Mouse (Mus musculus) heart, adult 11 months (tissue): ENCODE results near the gene Tbc1d12.

Experiments
- DNase-seq: peaks from one replicate; pipeline ENCODE4 v3.0.0; 2022

Gene Tbc1d12

GRCm38 (mm10) chr19:38836438-38837170 is at the start of gene Tbc1d12:
Gene Tbc1d12, plus strand, starts transcription at chr19:38836579.
- peak; percentile 99 for DNase-seq

DNA sequence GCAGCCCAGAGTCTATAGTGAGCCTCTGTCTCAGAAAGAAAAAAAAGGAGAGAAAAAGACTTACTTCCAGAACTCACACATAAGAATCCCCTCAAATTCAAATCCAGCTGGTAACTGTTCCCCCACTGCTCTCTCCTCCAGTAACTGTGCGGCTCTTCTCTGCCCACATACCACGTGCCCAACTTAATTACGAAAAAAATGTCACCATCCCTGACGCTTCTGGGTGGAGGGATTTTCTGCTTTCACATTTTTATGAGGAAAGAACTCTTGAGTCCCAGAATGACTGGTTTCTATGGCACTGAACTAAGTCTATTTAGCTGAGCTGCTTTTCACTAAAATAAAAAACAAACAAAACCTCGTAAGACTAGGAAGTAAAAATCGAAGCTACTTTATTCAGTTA is 48.6 kb upstream of the Tbc1d12 start:
- DNase-seq = peak; percentile 27

- DNase-seq = no peak
Measured at GRCm38 (mm10) chr19:38793563-38794045, 42.8 kb upstream of the Tbc1d12 start.

GRCm38 (mm10) chr19:38796546-38796945 is 39.8 kb upstream of the Tbc1d12 start:
- peak; percentile 34 for DNase-seq

- peak; percentile 74 for DNase-seq
Measured at GRCm38 (mm10) chr19:38798291-38798690, 38.1 kb upstream of the Tbc1d12 start.

- peak; percentile 85 for DNase-seq
Measured at GRCm38 (mm10) chr19:38798801-38799200, 37.6 kb upstream of the Tbc1d12 start.

DNA sequence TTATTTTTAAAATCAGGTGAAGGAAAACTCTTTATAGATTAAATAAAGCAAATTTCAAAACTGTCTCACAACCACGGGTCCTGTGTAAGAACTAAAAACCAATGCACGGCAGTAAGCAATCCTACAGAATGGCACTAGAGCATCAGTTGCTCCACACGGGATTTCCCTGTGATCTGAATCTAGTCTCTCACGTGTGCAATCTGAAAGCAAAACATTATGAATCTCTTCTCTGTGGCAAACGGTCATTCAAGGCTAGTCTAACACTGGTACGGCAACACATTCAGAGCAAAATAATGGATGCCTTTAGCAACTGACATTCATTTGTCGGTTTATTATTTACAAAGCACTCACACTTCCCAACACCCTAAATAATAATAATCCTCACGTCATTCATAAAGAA is 18.2 kb upstream of the Tbc1d12 start:
- DNase-seq = no peak

DNA sequence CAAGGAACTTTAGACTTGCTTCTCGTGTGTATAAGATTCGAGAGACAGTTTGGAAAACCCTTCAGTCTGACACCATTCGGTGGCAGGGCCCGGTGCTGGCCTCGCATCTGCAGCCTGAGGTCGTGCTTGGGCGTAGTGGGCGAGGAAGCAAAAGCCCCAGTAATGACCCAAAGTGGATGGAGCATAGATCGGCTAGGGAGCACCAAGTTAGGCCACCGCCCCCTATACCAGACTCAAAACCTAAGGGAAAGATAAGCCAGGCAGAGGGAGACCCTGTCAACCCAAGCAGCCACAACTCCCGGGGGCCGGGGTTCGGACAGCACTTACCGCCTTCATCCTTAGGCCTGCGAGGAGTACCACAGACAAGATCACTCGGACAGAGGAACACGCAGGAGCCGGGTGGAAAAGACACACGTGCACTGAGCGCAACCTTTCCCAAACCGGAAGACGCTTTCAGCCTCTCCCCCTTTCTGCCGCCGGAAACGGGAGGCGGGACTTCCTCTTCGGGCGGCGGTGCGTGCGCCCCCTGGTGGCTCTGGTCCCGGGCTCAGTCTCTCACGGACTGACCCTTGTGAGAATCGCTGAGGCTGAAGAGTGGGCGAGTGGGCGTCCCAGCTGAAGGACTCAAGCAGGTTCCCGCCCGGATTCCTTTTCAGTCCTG is 17.5 kb upstream of the Tbc1d12 start, which contains the start of gene Noc3l:
TSS of gene Noc3l (minus strand) at position 472 of the 661 bp plus-strand sequence.
- DNase-seq = peak; percentile 98

- DNase-seq = no peak
Measured at GRCm38 (mm10) chr19:38819427-38819802, 17.0 kb upstream of the Tbc1d12 start.

DNA sequence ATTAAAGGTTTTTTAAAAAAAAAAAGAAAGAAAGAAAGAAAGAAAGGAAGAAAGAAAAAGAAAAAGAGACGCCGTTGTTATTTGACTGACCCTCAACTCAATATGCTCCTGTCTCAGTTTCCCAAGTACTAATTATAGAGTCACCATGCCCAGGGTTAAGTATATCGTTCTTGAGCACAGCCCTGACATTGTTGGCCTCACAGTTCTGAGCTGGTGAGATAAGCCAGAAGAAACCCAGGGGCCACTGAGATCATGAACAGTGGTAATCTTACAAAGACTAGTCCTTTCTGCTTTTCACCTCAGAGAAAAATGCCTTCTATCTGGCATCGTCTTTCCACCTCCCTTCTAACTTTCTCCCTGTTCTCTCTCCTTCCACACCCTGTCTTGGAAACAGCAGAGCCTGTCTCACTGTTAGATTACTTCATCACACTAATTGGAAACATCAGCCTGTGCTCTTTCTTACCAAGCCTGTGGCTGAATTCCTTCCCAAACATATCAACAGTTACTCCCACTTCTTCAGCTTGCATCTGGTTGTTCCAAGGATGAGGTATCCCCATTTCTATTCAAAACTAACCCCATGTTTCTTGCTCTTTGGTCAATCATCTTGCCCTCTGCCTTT is 16.1 kb upstream of the Tbc1d12 start:
- DNase-seq = peak; percentile 84

GRCm38 (mm10) chr19:38833224-38833623 is 3.2 kb upstream of the Tbc1d12 start:
- no peak for DNase-seq

DNA sequence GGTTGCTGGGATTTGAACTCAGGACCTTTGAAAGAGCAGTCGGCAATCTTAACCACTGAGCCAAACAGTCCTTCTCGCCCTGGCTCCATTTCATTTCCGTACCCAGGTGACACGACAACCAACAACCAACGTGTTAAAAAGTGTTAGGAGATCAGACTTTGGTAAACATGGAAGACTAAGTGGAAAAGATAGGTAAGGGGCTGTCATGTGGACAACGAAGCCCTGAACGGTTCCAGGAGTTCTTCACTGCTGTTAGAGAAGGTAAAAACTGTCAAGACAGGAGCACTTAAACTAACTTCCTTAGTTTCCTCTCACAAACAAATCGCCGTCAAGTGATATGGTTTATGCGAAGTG is 318 bp upstream of the Tbc1d12 start:
- DNase-seq = no peak

- DNase-seq = peak; percentile 97
Measured at GRCm38 (mm10) chr19:38837171-38837641, 827 bp downstream of the Tbc1d12 start.

DNA sequence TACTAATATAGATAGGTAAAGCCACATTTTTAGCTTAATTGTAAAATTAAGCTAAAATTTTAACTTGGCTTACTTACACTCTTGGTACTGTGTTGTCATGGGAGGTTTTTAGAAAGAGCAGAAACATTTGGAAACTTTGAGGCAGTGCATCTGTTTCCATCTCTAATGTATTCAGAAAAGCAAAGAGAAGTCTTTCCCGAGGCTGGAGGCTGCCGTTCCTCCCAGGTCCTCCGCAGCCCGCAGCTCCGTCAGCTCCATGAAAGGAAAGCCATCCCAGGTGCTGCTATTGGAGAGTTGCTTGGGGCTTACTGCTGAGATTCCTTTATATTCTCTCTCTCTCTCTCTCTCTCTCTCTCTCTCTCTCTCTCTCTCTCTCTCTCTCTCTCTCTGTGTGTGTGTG is 8.4 kb downstream of the Tbc1d12 start:
- DNase-seq = no peak

DNA sequence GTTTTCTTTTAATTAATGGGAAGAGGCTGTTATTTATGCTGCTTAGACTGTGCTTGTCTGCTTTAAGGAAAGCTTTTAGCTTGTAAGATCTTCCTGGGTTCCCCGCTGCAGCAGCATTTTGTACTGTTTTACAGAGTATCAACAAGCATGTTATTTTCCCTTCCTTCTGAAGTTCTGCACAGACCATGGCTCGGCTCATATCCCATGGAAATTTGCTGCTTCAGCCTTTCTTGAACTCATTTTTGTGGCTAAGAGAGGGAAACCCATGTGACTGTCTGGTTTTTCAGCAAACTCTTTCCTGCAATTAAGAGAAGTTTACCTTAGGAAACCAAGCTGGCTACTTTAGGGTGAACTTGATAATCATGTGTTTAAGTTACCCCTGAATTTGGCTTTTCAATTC is 10.0 kb downstream of the Tbc1d12 start:
- DNase-seq = no peak

GRCm38 (mm10) chr19:38858224-38858623 is 21.8 kb downstream of the Tbc1d12 start:
- DNase-seq = no peak

- DNase-seq = no peak
Measured at GRCm38 (mm10) chr19:38862523-38862922, 26.1 kb downstream of the Tbc1d12 start.

DNA sequence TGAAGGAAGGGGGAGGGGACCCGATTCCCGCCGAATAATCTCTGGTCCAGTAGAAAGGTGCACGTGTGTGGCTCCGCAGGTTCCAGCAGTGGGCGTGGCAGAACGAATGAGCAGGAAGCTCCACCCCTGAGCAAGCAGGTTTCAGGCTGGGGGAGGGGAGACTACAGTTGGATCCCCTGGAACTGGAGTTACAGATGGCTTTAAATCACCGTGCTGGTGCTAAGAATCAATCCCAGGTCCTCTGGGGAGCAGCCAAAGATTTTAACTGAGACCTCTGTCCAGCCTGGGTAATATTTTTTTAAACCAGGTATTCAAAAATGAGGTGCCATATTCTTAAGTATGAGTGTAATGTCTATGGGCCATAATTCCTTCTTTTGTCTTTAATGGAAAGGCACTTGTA is 38.4 kb downstream of the Tbc1d12 start:
- peak; percentile 5 for DNase-seq

- no peak for DNase-seq
Measured at GRCm38 (mm10) chr19:38880300-38880699, 43.9 kb downstream of the Tbc1d12 start.

GRCm38 (mm10) chr19:38901146-38902135 is 65.1 kb downstream of the Tbc1d12 start:
- peak; percentile 19 for DNase-seq

DNA sequence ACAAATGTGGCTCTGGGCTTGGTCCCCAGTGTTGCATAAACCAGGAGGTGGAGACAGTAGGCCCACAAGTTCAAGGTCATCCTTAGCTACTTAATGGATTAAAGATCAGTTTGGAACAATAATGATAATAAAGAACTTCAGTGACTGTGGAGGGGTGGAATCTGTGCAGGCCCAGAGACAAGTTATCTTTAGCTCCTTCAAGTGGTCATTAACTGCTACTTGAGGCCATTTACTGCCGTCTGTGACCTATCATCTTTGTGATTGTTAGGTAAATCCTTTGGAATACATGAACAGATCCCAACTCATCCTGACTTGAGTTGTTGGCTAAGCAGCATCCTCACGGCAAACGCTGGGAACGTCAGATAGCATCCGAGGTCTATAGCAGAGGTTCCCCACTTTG is 66.1 kb downstream of the Tbc1d12 start:
- peak; percentile 39 for DNase-seq

- DNase-seq = peak; percentile 59
Measured at GRCm38 (mm10) chr19:38913786-38914185, 77.4 kb downstream of the Tbc1d12 start.
